Mouse (Mus musculus): Measurements from ENCODE around the gene Tomm20. TPM values are rescaled to one million over a fixed set of nuclear protein-coding genes. Genes with fewer than 3 reads are reported as not detected.
A peak's percentile ranks its signal among the peaks of the same experiment; 100 is the strongest.

Tomm20 gene
- polyA plus RNA-seq, 1 experiment = 642 TPM

DNA sequence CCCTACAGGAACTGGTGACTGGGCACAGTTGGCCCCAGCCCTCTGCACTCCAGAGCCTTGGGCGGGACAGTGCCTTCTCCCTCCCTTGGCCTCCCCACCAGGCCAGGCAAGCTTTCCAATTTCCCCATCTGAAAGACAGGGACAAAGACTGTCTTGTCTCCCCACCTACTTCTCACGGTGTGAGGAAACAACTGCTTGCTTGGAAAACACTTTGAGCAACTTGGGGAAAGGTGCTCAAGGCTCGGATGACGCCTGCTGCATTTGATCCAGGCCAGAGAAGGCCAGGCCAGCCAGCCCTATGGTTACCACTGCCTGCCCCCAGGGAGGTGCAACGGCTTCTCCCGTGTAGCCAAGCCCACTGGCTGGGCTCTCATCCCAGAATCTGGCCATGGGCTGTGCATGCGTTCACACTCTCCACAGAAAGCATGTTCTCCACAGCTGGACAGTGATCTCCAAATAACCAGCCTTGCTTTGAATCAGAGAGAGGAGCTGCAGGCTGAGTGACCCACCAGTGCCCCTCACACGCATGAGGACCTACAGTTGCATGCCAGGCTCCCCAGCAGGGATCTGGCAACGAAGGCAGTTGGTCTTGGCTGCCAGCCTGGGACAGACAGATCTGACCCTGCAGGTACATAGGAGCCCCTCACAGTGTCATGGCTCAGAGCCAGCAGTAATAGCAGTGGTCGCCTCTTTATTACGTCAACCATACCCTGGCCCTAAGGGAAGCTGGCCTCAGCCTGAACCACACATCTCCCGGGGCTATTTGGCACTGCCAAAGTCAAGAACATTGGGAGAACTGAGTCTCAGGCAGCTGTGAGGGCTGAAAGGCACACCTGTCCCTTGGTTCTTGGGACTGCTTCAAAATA lies 32.2 kb downstream of the Tomm20 start:
- no peak for TF ChIP-seq POLR2A (IDR thresholded peaks at IDR 0.05; ENCODE audit: insufficient read depth, low read length)
- Histone ChIP-seq H3K4me1 (ENCODE audit: control insufficient read depth, insufficient read depth, low read length) (no peaks in the 10 kb centered on the region), H3K27ac (ENCODE audit: insufficient read depth, low read length) (no peak overlapping the region), H3K9me3 (replicated peaks; ENCODE audit: control insufficient read depth, insufficient read depth, low read length, poor library complexity, severe bottlenecking) (no peaks in the 10 kb centered on the region), H3K9ac (ENCODE audit: low read depth, poor library complexity, severe bottlenecking) (no peak overlapping the region), H3K27me3 (ENCODE audit: control insufficient read depth, insufficient read depth, low read length, poor library complexity, severe bottlenecking) (no peaks in the 10 kb centered on the region), H3K36me3 (ENCODE audit: control insufficient read depth, insufficient read depth, low read length, poor library complexity, severe bottlenecking) (no peaks in the 10 kb centered on the region), H3K4me3 (ENCODE audit: low read depth, low read length) (no peak overlapping the region)

DNA sequence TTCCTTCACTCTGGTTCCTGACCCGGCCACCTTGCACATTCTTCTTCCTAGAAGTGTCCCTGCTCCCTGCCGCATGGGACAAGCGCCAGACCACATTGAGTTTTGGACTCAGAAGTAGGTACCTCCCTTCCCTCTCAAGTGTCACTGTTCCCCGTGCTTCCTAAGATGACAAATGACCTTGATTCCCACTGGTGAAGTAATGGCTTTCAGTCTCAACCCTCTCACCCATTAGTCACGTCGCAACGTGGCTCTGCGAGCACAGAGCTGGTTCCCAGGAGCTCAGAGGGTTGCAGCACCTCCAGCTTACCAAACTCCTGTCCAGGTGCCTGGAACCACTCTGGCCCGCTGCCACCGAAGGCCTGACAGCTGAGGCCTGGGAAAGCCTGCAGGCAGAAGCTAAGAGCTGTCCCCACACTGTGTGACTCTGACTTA lies 36.3 kb downstream of the Tomm20 start:
- Histone ChIP-seq H3K4me1 (ENCODE audit: control insufficient read depth, insufficient read depth, low read length) (no peaks in the 10 kb centered on the region), H3K9me3 (replicated peaks; ENCODE audit: control insufficient read depth, insufficient read depth, low read length, poor library complexity, severe bottlenecking) (no peaks in the 10 kb centered on the region), H3K27me3 (ENCODE audit: control insufficient read depth, insufficient read depth, low read length, poor library complexity, severe bottlenecking) (no peaks in the 10 kb centered on the region), H3K27ac (ENCODE audit: insufficient read depth, low read length) (no peak overlapping the region), H3K36me3 (ENCODE audit: control insufficient read depth, insufficient read depth, low read length, poor library complexity, severe bottlenecking) (no peaks in the 10 kb centered on the region), H3K9ac (ENCODE audit: low read depth, poor library complexity, severe bottlenecking) (no peak overlapping the region), H3K4me3 (ENCODE audit: low read depth, low read length) (no peak overlapping the region)
- TF ChIP-seq EP300 (IDR thresholded peaks at IDR 0.05; ENCODE audit: insufficient read depth, low read depth, low read length) (no peak), CTCF (IDR thresholded peaks at IDR 0.05; ENCODE audit: low read depth, low read length) (no peak), POLR2A (IDR thresholded peaks at IDR 0.05; ENCODE audit: insufficient read depth, low read length) (no peak)

DNA sequence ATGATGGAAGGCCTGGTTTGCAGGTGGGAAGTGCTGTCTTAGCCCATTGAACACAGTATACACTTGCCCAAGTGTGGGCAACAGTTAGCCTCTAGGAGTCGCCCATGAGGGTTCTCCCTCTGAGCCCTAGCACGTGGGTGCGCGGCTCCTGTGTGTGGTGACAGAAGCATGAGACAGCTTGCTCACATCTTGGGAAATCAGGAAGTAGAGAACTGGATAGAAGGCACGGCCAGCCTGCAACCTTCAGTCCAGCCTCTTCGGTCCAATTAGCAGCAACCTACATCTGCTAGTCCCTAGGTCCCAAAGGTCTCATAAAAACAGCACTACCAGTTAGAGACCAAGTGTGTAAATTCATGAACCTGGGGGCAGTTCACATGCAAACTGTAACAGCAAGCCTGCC lies 36.8 kb downstream of the Tomm20 start:
- Histone ChIP-seq H3K9me3 (replicated peaks; ENCODE audit: control insufficient read depth, insufficient read depth, low read length, poor library complexity, severe bottlenecking) (no peaks in the 10 kb centered on the region), H3K9ac (ENCODE audit: low read depth, poor library complexity, severe bottlenecking) (no peak overlapping the region), H3K4me1 (ENCODE audit: control insufficient read depth, insufficient read depth, low read length) (no peaks in the 10 kb centered on the region), H3K27me3 (ENCODE audit: control insufficient read depth, insufficient read depth, low read length, poor library complexity, severe bottlenecking) (no peaks in the 10 kb centered on the region), H3K4me3 (ENCODE audit: low read depth, low read length) (no peak overlapping the region), H3K36me3 (ENCODE audit: control insufficient read depth, insufficient read depth, low read length, poor library complexity, severe bottlenecking) (no peaks in the 10 kb centered on the region), H3K27ac (ENCODE audit: insufficient read depth, low read length) (no peak overlapping the region)
- TF ChIP-seq POLR2A (IDR thresholded peaks at IDR 0.05; ENCODE audit: insufficient read depth, low read length) (no peak), EP300 (IDR thresholded peaks at IDR 0.05; ENCODE audit: insufficient read depth, low read depth, low read length) (no peak)

DNA sequence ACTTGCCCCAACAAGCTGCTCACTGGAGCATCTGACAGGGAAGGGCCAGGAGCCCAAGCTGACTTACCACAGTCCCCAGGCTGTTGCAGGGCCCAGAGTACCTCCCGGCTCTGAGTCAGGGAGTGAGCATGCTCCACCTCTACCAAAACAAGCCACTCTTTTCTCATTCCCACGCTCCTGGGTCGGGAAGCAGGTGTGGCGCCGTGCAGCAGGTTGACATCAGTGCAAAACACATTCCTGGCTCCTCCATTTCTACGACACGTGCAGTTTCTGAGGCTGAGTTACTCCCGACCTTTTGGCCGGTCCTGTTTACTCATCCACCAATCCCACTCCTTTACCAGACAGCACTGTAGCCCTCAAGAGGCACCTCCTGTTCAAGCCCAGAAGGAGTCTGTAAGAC lies 37.7 kb downstream of the Tomm20 start:
- no peaks in the 10 kb centered on the region for H3K4me1 ChIP-seq (ENCODE audit: control insufficient read depth, insufficient read depth, low read length)
- H3K27me3 ChIP-seq (ENCODE audit: control insufficient read depth, insufficient read depth, low read length, poor library complexity, severe bottlenecking) = no peaks in the 10 kb centered on the region
- no peak for TF ChIP-seq CTCF (IDR thresholded peaks at IDR 0.05; ENCODE audit: low read depth, low read length)
- peak; percentile 37; the same call in 1 of the 2 replicates for TF ChIP-seq EP300 (IDR thresholded peaks at IDR 0.05; ENCODE audit: insufficient read depth, low read depth, low read length)
- H3K27ac ChIP-seq (ENCODE audit: insufficient read depth, low read length) = no peak overlapping the region
- no peaks in the 10 kb centered on the region for H3K9me3 ChIP-seq (replicated peaks; ENCODE audit: control insufficient read depth, insufficient read depth, low read length, poor library complexity, severe bottlenecking)
- no peak overlapping the region for H3K9ac ChIP-seq (ENCODE audit: low read depth, poor library complexity, severe bottlenecking)
- no peak overlapping the region for H3K4me3 ChIP-seq (ENCODE audit: low read depth, low read length)
- no peaks in the 10 kb centered on the region for H3K36me3 ChIP-seq (ENCODE audit: control insufficient read depth, insufficient read depth, low read length, poor library complexity, severe bottlenecking)

DNA sequence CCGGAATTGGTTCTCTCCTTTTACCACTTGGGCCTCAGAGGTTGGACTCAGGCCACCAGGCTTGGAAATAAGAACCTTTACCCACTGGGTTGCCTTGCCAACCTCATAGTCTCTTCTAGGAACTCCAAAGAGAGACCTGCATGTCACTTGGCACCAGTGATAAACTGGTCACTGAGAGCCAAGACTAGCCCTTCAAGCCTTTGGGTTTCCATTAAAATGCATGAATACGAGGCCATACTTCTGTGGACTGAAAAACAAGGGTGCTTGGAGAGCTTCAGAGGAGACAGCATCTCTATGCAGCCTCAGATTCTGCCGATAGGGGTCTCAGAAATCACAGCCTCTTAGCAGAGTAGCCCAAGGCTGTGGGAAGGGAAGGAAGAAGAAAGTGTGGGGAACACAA lies 38.3 kb downstream of the Tomm20 start:
- TF ChIP-seq EP300 (IDR thresholded peaks at IDR 0.05; ENCODE audit: insufficient read depth, low read depth, low read length) (no peak), CTCF (IDR thresholded peaks at IDR 0.05; ENCODE audit: low read depth, low read length) (no peak), POLR2A (IDR thresholded peaks at IDR 0.05; ENCODE audit: insufficient read depth, low read length) (no peak)
- no peak overlapping the region for H3K9ac ChIP-seq (ENCODE audit: low read depth, poor library complexity, severe bottlenecking)
- no peaks in the 10 kb centered on the region for H3K36me3 ChIP-seq (ENCODE audit: control insufficient read depth, insufficient read depth, low read length, poor library complexity, severe bottlenecking)
- no peaks in the 10 kb centered on the region for H3K9me3 ChIP-seq (replicated peaks; ENCODE audit: control insufficient read depth, insufficient read depth, low read length, poor library complexity, severe bottlenecking)
- H3K27ac ChIP-seq (ENCODE audit: insufficient read depth, low read length) = no peak overlapping the region
- H3K4me3 ChIP-seq (ENCODE audit: low read depth, low read length) = no peak overlapping the region
- H3K27me3 ChIP-seq (ENCODE audit: control insufficient read depth, insufficient read depth, low read length, poor library complexity, severe bottlenecking) = no peaks in the 10 kb centered on the region
- no peaks in the 10 kb centered on the region for H3K4me1 ChIP-seq (ENCODE audit: control insufficient read depth, insufficient read depth, low read length)

DNA sequence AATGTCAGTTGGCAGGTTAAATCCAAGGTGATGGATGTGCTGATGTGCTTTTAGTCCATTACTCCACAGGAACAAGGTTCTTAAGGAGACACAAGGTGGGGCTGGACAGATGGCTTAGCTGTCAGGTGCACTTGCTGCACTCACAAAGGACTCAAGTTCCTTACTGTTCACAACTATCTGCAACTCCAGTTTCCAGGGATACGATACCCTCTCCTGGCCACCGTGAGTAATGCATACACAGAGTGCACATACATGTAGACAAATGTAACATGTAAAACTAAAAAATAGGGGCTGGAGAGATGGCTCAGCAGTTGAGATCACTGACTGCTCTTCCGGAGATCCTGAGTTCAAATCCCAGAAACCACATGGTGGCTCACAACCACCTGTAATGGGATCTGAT lies 40.3 kb downstream of the Tomm20 start:
- Histone ChIP-seq H3K27me3 (ENCODE audit: control insufficient read depth, insufficient read depth, low read length, poor library complexity, severe bottlenecking) (no peaks in the 10 kb centered on the region), H3K4me3 (ENCODE audit: low read depth, low read length) (no peak overlapping the region), H3K4me1 (ENCODE audit: control insufficient read depth, insufficient read depth, low read length) (peaks cover 3% of the 10 kb centered on the region), H3K9ac (ENCODE audit: low read depth, poor library complexity, severe bottlenecking) (no peak overlapping the region), H3K27ac (ENCODE audit: insufficient read depth, low read length) (no peak overlapping the region), H3K9me3 (replicated peaks; ENCODE audit: control insufficient read depth, insufficient read depth, low read length, poor library complexity, severe bottlenecking) (no peaks in the 10 kb centered on the region), H3K36me3 (ENCODE audit: control insufficient read depth, insufficient read depth, low read length, poor library complexity, severe bottlenecking) (no peaks in the 10 kb centered on the region)
- TF ChIP-seq POLR2A (IDR thresholded peaks at IDR 0.05; ENCODE audit: insufficient read depth, low read length) = no peak
- TF ChIP-seq CTCF (IDR thresholded peaks at IDR 0.05; ENCODE audit: low read depth, low read length) = peak; percentile 10

Measured in ES-Bruce4 (cell line).